Mouse (Mus musculus): ENCODE results near the gene Zfp541. TPM values are rescaled to one million over a fixed set of nuclear protein-coding genes. Genes with fewer than 3 reads are reported as not detected.

Gene Zfp541
- polyA plus RNA-seq, 1 experiment = not detected

- Histone ChIP-seq H3K4me1 (ENCODE audit: control insufficient read depth, insufficient read depth, low read length) (no peaks in the 10 kb centered on the region), H3K9ac (ENCODE audit: low read depth, poor library complexity, severe bottlenecking) (no peak overlapping the region), H3K27ac (ENCODE audit: insufficient read depth, low read length) (no peak overlapping the region; the same call in 1 of the 2 replicates), H3K9me3 (replicated peaks; ENCODE audit: control insufficient read depth, insufficient read depth, low read length, poor library complexity, severe bottlenecking) (peaks cover 5% of the 10 kb centered on the region), H3K36me3 (ENCODE audit: control insufficient read depth, insufficient read depth, low read length, poor library complexity, severe bottlenecking) (no peaks in the 10 kb centered on the region), H3K27me3 (ENCODE audit: control insufficient read depth, insufficient read depth, low read length, poor library complexity, severe bottlenecking) (peaks cover 4% of the 10 kb centered on the region), H3K4me3 (ENCODE audit: low read depth, low read length) (no peak overlapping the region)
- no peak for TF ChIP-seq POLR2A (IDR thresholded peaks at IDR 0.05; ENCODE audit: insufficient read depth, low read length)
- TF ChIP-seq CTCF (IDR thresholded peaks at IDR 0.05; ENCODE audit: low read depth, low read length) = peak; percentile 4
Measured at GRCm38 (mm10) chr7:16056459-16057135, 5.0 kb upstream of the Zfp541 start.

GRCm38 (mm10) chr7:16057136-16057534 is 4.5 kb upstream of the Zfp541 start:
- H3K27me3 ChIP-seq (ENCODE audit: control insufficient read depth, insufficient read depth, low read length, poor library complexity, severe bottlenecking) = peaks cover 4% of the 10 kb centered on the region
- H3K4me1 ChIP-seq (ENCODE audit: control insufficient read depth, insufficient read depth, low read length) = no peaks in the 10 kb centered on the region
- H3K4me3 ChIP-seq (ENCODE audit: low read depth, low read length) = no peak overlapping the region
- TF ChIP-seq POLR2A (IDR thresholded peaks at IDR 0.05; ENCODE audit: insufficient read depth, low read length) (no peak), EP300 (IDR thresholded peaks at IDR 0.05; ENCODE audit: insufficient read depth, low read depth, low read length) (no peak), CTCF (IDR thresholded peaks at IDR 0.05; ENCODE audit: low read depth, low read length) (no peak)
- H3K36me3 ChIP-seq (ENCODE audit: control insufficient read depth, insufficient read depth, low read length, poor library complexity, severe bottlenecking) = no peaks in the 10 kb centered on the region
- H3K9me3 ChIP-seq (replicated peaks; ENCODE audit: control insufficient read depth, insufficient read depth, low read length, poor library complexity, severe bottlenecking) = peaks cover 5% of the 10 kb centered on the region
- no peak overlapping the region for H3K9ac ChIP-seq (ENCODE audit: low read depth, poor library complexity, severe bottlenecking)
- no peak overlapping the region; the same call in 1 of the 2 replicates for H3K27ac ChIP-seq (ENCODE audit: insufficient read depth, low read length)

- Histone ChIP-seq H3K9ac (ENCODE audit: low read depth, poor library complexity, severe bottlenecking) (no peak overlapping the region), H3K4me1 (ENCODE audit: control insufficient read depth, insufficient read depth, low read length) (no peaks in the 10 kb centered on the region), H3K36me3 (ENCODE audit: control insufficient read depth, insufficient read depth, low read length, poor library complexity, severe bottlenecking) (no peaks in the 10 kb centered on the region), H3K4me3 (ENCODE audit: low read depth, low read length) (no peak overlapping the region), H3K27me3 (ENCODE audit: control insufficient read depth, insufficient read depth, low read length, poor library complexity, severe bottlenecking) (peaks cover 4% of the 10 kb centered on the region), H3K27ac (ENCODE audit: insufficient read depth, low read length) (no peak overlapping the region), H3K9me3 (replicated peaks; ENCODE audit: control insufficient read depth, insufficient read depth, low read length, poor library complexity, severe bottlenecking) (peaks cover 5% of the 10 kb centered on the region)
- no peak for TF ChIP-seq CTCF (IDR thresholded peaks at IDR 0.05; ENCODE audit: low read depth, low read length)
- no peak for TF ChIP-seq EP300 (IDR thresholded peaks at IDR 0.05; ENCODE audit: insufficient read depth, low read depth, low read length)
- no peak for TF ChIP-seq POLR2A (IDR thresholded peaks at IDR 0.05; ENCODE audit: insufficient read depth, low read length)
Measured at GRCm38 (mm10) chr7:16062099-16062420, 446 bp downstream of the Zfp541 start.

- Histone ChIP-seq H3K27me3 (ENCODE audit: control insufficient read depth, insufficient read depth, low read length, poor library complexity, severe bottlenecking) (peaks cover 4% of the 10 kb centered on the region), H3K9me3 (replicated peaks; ENCODE audit: control insufficient read depth, insufficient read depth, low read length, poor library complexity, severe bottlenecking) (peaks cover 5% of the 10 kb centered on the region), H3K4me1 (ENCODE audit: control insufficient read depth, insufficient read depth, low read length) (no peaks in the 10 kb centered on the region), H3K36me3 (ENCODE audit: control insufficient read depth, insufficient read depth, low read length, poor library complexity, severe bottlenecking) (no peaks in the 10 kb centered on the region), H3K27ac (ENCODE audit: insufficient read depth, low read length) (no peak overlapping the region), H3K4me3 (ENCODE audit: low read depth, low read length) (no peak overlapping the region), H3K9ac (ENCODE audit: low read depth, poor library complexity, severe bottlenecking) (no peak overlapping the region)
- TF ChIP-seq POLR2A (IDR thresholded peaks at IDR 0.05; ENCODE audit: insufficient read depth, low read length) (no peak), CTCF (IDR thresholded peaks at IDR 0.05; ENCODE audit: low read depth, low read length) (peak; percentile 75), EP300 (IDR thresholded peaks at IDR 0.05; ENCODE audit: insufficient read depth, low read depth, low read length) (no peak)
Measured at GRCm38 (mm10) chr7:16063490-16063889, 1.9 kb downstream of the Zfp541 start.

GRCm38 (mm10) chr7:16070846-16071245 is 9.2 kb downstream of the Zfp541 start:
- no peaks in the 10 kb centered on the region for H3K27me3 ChIP-seq (ENCODE audit: control insufficient read depth, insufficient read depth, low read length, poor library complexity, severe bottlenecking)
- no peaks in the 10 kb centered on the region for H3K36me3 ChIP-seq (ENCODE audit: control insufficient read depth, insufficient read depth, low read length, poor library complexity, severe bottlenecking)
- no peak overlapping the region for H3K4me3 ChIP-seq (ENCODE audit: low read depth, low read length)
- H3K9me3 ChIP-seq (replicated peaks; ENCODE audit: control insufficient read depth, insufficient read depth, low read length, poor library complexity, severe bottlenecking) = no peaks in the 10 kb centered on the region
- H3K9ac ChIP-seq (ENCODE audit: low read depth, poor library complexity, severe bottlenecking) = no peak overlapping the region
- no peak for TF ChIP-seq POLR2A (IDR thresholded peaks at IDR 0.05; ENCODE audit: insufficient read depth, low read length)
- H3K27ac ChIP-seq (ENCODE audit: insufficient read depth, low read length) = no peak overlapping the region
- H3K4me1 ChIP-seq (ENCODE audit: control insufficient read depth, insufficient read depth, low read length) = no peaks in the 10 kb centered on the region

- TF ChIP-seq EP300 (IDR thresholded peaks at IDR 0.05; ENCODE audit: insufficient read depth, low read depth, low read length) = no peak
- no peak for TF ChIP-seq POLR2A (IDR thresholded peaks at IDR 0.05; ENCODE audit: insufficient read depth, low read length)
- no peak for TF ChIP-seq CTCF (IDR thresholded peaks at IDR 0.05; ENCODE audit: low read depth, low read length)
- H3K4me1 ChIP-seq (ENCODE audit: control insufficient read depth, insufficient read depth, low read length) = no peaks in the 10 kb centered on the region
- H3K9ac ChIP-seq (ENCODE audit: low read depth, poor library complexity, severe bottlenecking) = no peak overlapping the region
- H3K4me3 ChIP-seq (ENCODE audit: low read depth, low read length) = no peak overlapping the region
- no peaks in the 10 kb centered on the region for H3K27me3 ChIP-seq (ENCODE audit: control insufficient read depth, insufficient read depth, low read length, poor library complexity, severe bottlenecking)
- no peak overlapping the region for H3K27ac ChIP-seq (ENCODE audit: insufficient read depth, low read length)
- no peaks in the 10 kb centered on the region for H3K36me3 ChIP-seq (ENCODE audit: control insufficient read depth, insufficient read depth, low read length, poor library complexity, severe bottlenecking)
- no peaks in the 10 kb centered on the region for H3K9me3 ChIP-seq (replicated peaks; ENCODE audit: control insufficient read depth, insufficient read depth, low read length, poor library complexity, severe bottlenecking)
Measured at GRCm38 (mm10) chr7:16071906-16072305, 10.3 kb downstream of the Zfp541 start.

Data from ES-Bruce4 (cell line).